Mouse (Mus musculus) stomach, embryonic 16.5 days (tissue): ENCODE results near the gene Flii. TPM values are rescaled to one million over a fixed set of nuclear protein-coding genes. Genes with fewer than 3 reads are reported as not detected.

ENCODE experiments used
- ATAC-seq: fragments of 200-750 bp; cut with Nextera tagmentation; 2 replicates; pipeline ENCODE4 v1.8.0; 2017; ENCODE audit warnings: moderate number of reproducible peaks, moderate TSS enrichment; ENCODE audit not compliant: insufficient read depth, low FRiP score
- H3K27ac ChIP-seq: fragments of 300-500 bp; sonication (generic); 2 replicates; pipeline ENCODE4 v1.5.1; 2014; ENCODE audit warnings: low read length
- H3K27me3 ChIP-seq: fragments of 300-500 bp; sonication (generic); 2 replicates; pipeline ENCODE4 v1.6.1; 2014; ENCODE audit warnings: low read length, control low read depth, mixed read lengths; ENCODE audit not compliant: control insufficient read depth, insufficient read depth
- H3K36me3 ChIP-seq: fragments of 300-500 bp; sonication (generic); 2 replicates; pipeline ENCODE4 v1.6.1; 2014; ENCODE audit warnings: low read length; ENCODE audit not compliant: control insufficient read depth, insufficient read depth
- H3K4me1 ChIP-seq: fragments of 300-500 bp; sonication (generic); 2 replicates; pipeline ENCODE4 v1.6.1; 2014; ENCODE audit warnings: low read length, control low read depth, mixed read lengths; ENCODE audit not compliant: control insufficient read depth, insufficient read depth
- H3K4me2 ChIP-seq: fragments of 300-500 bp; sonication (generic); 2 replicates; pipeline ENCODE4 v1.6.1; 2014; ENCODE audit warnings: low read depth, low read length, mixed read lengths
- H3K4me3 ChIP-seq: fragments of 300-500 bp; sonication (generic); replicated peaks from 2 replicates; pipeline ENCODE4 v1.5.1; 2014; ENCODE audit warnings: mild to moderate bottlenecking, low read length
- H3K9ac ChIP-seq: fragments of 300-500 bp; sonication (generic); 2 replicates; pipeline ENCODE4 v1.6.1; 2014; ENCODE audit warnings: low read length
- H3K9me3 ChIP-seq: fragments of 300-500 bp; sonication (generic); replicated peaks from 2 replicates; pipeline ENCODE4 v1.6.1; 2016; ENCODE audit warnings: low read length, control low read depth; ENCODE audit not compliant: control insufficient read depth
- WGBS: fragments of 180-500 bp; shearing (Covaris S2); extraction: QIAGEN DNeasy Blood & Tissue Kit; methylation state at CpG from one replicate; pipeline ENCODE4 v1.1.7; 2014; 5-methylcytosine and 5-hydroxymethylcytosine counted together
- microRNA-seq: library from miRNA; unstranded; fragments of <30 nt; microRNA quantifications from one replicate; pipeline ENCODE4, GENCODE M21; 2016
- polyA plus RNA-seq: library from polyadenylated mRNA; unstranded; fragments of >200 nt; fragmentation: Nextera tagmentation; extraction: Ambion mirVana; gene quantifications from 2 replicates; pipeline ENCODE4 v1.2.1, GENCODE M21; 2015

Flii gene
- polyA plus RNA-seq, 1 experiment from 2014 or later, result 87.7 TPM

DNA sequence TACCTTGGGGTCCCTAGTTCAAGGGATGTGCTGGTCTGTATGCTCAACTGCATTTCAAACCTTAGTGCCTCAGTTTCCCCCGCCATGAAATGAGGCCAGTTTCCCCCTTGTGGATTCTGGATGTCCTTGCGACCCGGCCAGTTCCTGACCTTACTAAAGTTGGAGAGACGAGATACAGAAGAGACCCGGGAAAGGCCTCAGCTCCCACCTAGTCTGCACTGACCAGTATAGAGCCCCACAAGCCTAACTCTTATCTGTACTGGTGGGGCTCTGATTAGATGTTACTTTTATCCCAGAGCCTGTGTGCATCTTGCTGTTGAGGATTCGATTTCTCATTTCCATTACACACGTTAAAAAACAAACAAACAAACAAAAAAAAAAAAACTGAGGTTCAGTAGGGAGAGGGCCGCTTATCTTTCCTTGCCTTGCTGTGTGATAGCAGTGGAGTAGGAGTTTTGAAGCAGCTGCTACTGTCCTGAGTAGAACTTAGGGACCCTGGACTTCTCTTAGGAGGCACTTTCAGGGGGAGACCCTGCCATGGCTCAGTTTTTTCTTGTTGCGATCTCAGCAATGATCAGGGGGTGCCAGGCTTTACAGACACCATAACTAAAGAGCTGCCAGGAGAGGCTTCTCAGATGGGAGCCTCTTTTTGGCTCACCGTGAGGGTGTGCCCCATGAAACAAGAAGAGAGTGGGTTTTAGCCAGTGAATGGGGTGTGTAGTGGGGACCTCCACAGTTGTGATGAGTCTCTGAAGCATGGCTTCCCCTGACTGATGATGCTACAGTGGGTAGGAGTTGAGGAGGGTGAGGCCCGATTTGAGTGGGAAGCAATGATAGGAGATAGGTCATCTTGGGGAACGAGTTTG, 26.5 kb downstream of the Flii start:
- WGBS, result 23% methylated on average over 12 of the region's 12 CpGs
- Histone ChIP-seq H3K9me3 (no peaks in the 10 kb centered on the region), H3K36me3 (no peaks in the 10 kb centered on the region), H3K4me1 (peaks cover 17% of the 10 kb centered on the region), H3K27me3 (no peaks in the 10 kb centered on the region), H3K9ac (peak overlapping the region; percentile 96), H3K27ac (no peak overlapping the region), H3K4me2 (peak overlapping the region; percentile 89), H3K4me3 (peak overlapping the region; percentile 91)
- no peak for ATAC-seq

DNA sequence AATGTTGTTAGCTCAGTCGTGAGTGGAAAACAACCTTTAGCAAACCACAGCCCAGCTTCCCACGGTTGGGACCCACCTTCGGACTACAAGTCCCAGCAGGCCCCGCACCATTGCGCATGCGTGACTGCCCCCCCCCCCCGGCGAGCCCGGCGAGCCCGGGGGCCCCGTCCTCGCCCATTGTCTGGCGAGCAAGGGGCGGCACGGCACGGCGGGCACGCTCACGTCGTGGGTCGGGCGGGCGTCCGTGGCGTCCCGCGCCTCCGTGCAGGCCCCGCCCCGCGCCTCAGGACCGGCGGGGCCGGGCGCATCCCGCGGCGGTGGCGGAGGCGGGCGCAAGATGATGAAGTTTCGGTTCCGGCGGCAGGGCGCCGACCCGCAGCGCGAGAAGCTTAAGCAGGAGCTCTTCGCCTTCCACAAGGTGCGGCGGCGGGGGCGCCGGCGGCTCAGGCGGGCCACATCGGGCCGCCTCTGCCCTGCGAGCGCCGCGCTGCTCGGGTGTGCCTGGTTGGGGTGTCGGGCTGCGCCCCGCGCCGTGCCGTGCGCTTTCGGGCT, 27.5 kb downstream of the Flii start, which contains the start of gene Llgl1:
Llgl1 (plus strand) TSS at position 200 of the 552 bp plus-strand sequence.
- H3K27ac ChIP-seq, result peak within 1 kb of the TSS; percentile 76
- H3K9me3 ChIP-seq, result no peaks in the 10 kb centered on the region
- no peaks in the 10 kb centered on the region for H3K36me3 ChIP-seq
- peaks cover 17% of the 10 kb centered on the region for H3K4me1 ChIP-seq
- peak within 1 kb of the TSS; percentile 96 for H3K9ac ChIP-seq
- peak within 1 kb of the TSS; percentile 89 for H3K4me2 ChIP-seq
- ATAC-seq, result peak; percentile 90
- H3K4me3 ChIP-seq, result peak within 1 kb of the TSS; percentile 91
- WGBS, result under 1% methylated on average over 60 of the region's 73 CpGs
- H3K27me3 ChIP-seq, result no peaks in the 10 kb centered on the region

DNA sequence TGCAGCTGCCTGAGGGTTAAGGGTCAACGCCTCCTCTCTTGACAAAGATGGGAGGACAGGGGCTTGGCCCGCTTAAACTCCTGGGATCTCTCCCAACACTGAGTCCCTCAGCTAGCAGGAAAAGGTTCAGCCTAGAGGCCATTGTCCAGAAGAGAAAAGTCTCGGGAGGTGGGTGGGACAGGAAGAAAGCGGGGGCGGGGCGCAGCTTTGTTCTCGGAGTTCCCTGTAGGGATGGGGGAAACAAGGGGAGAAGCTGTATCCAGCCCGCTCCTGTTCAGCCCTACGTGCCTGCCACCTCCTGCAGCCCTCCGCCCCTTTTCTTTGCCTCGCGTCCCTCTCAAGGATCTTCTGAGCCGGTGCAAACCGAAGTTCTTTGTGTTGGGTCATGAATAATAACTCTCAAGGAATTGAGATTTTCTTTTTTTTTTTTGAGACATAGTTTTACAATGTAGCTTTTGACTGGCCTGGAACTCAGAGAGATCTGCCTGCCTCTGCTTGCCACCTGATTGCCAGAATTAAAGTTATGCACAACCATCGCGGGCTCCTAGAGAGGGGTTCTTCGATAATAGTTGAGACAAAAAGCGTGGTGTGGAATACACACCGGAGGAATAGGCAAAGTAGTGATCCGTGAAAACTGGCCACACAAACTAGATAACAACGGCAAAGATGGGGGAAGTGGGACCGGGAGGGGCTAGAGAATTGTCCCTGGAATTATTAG, 28.1 kb downstream of the Flii start:
- H3K27me3 ChIP-seq, result no peaks in the 10 kb centered on the region
- H3K4me1 ChIP-seq, result peaks cover 17% of the 10 kb centered on the region
- no peaks in the 10 kb centered on the region for H3K36me3 ChIP-seq
- H3K4me3 ChIP-seq, result peak overlapping the region; percentile 91
- peak overlapping the region; percentile 60 for H3K4me2 ChIP-seq
- ATAC-seq, result peak; percentile 47
- peak overlapping the region; percentile 96 for H3K9ac ChIP-seq
- peak overlapping the region; percentile 76 for H3K27ac ChIP-seq
- no peaks in the 10 kb centered on the region for H3K9me3 ChIP-seq
- 4% methylated on average over 22 of the region's 22 CpGs for WGBS

DNA sequence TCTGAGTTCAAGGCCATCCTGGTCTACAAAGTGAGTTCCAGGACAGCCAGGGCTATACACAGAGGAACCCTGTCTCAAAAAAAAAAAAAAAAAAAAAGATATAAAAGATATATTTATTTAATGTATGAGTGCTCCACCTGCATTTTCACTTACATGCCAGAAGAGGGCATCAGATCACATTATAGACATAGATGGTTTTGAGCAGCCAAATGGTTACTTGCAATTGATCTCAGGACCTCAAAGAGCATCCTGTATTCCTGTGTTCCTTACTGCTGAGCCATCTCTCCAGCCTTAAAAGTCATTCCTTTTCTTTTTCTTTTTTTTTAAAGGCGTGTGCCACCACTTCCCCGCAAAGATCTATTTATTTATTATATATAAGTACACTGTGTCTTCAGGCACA, 29.5 kb downstream of the Flii start:
- 65% methylated on average over 2 of the region's 2 CpGs for WGBS
- no peaks in the 10 kb centered on the region for H3K36me3 ChIP-seq
- ATAC-seq, result no peak
- no peak overlapping the region for H3K4me3 ChIP-seq
- H3K4me1 ChIP-seq, result peaks cover 17% of the 10 kb centered on the region
- no peaks in the 10 kb centered on the region for H3K27me3 ChIP-seq
- no peaks in the 10 kb centered on the region for H3K9me3 ChIP-seq
- no peak overlapping the region for H3K9ac ChIP-seq
- no peak overlapping the region for H3K4me2 ChIP-seq
- H3K27ac ChIP-seq, result no peak overlapping the region

DNA sequence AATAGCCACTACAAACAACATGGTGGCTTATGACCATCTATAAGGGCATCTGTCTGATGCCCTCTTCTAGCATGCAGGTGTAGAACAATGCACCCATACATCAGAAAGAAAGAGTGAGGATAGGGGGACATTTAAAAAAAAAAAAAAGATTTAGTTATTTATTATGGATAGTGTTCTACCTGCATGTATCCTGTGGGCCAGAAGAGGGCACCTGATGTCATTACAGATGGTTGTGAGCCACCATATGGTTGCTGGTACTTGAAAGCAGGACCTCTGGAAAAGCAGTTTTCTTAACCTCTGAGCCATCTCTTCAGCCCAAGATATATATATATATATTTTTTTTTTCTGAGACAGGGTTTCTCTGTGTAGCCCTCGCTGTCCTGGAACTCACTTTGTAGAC, 30.9 kb downstream of the Flii start:
- Histone ChIP-seq H3K27me3 (no peaks in the 10 kb centered on the region), H3K9me3 (no peaks in the 10 kb centered on the region), H3K36me3 (no peaks in the 10 kb centered on the region), H3K9ac (no peak overlapping the region), H3K4me3 (no peak overlapping the region), H3K4me1 (peaks cover 16% of the 10 kb centered on the region), H3K27ac (no peak overlapping the region), H3K4me2 (no peak overlapping the region)
- no peak for ATAC-seq
- WGBS, result 74% methylated on average over 1 of the region's 1 CpGs

Small RNA genes within 50 kb of the gene (microRNA-seq; reads per million reads assigned to microRNA genes)
- gene Mir5100, result 2.0 reads per million, percentile 7 among the genes with 10 or more reads in this experiment

Other genes with a start within 250 kb of the Flii start
- 26.3 and 26.7 TPM in 2 replicates for gene Alkbh5, start 190.9 kb downstream of the Flii start, polyA plus RNA-seq
- gene Llgl1, start 27.5 kb downstream of the Flii start, polyA plus RNA-seq, result 43.2 and 46.7 TPM in 2 replicates
- 11.2 and 13.2 TPM in 2 replicates for gene Mief2, start 1.1 kb upstream of the Flii start, polyA plus RNA-seq
- 13.0 and 13.8 TPM in 2 replicates for gene Top3a, start 50.1 kb upstream of the Flii start, polyA plus RNA-seq
- 5.6 and 6.1 TPM in 2 replicates for gene Smcr8, start 50.3 kb upstream of the Flii start, polyA plus RNA-seq
- 68.3 and 69.8 TPM in 2 replicates for gene Shmt1, start 84.5 kb upstream of the Flii start, polyA plus RNA-seq
- 42.8 and 43.6 TPM in 2 replicates for gene Dhrs7b, start 103.4 kb upstream of the Flii start, polyA plus RNA-seq
- 58.7 and 60.1 TPM in 2 replicates for gene Tmem11, start 152.0 kb upstream of the Flii start, polyA plus RNA-seq
- 11.0 and 13.8 TPM in 2 replicates for gene Natd1, start 187.5 kb upstream of the Flii start, polyA plus RNA-seq
- gene Map2k3, start 204.8 kb upstream of the Flii start, polyA plus RNA-seq, result 119 and 132 TPM in 2 replicates